Mouse (Mus musculus): Measurements from ENCODE around the gene 4930519P11Rik. TPM values are rescaled to one million over a fixed set of nuclear protein-coding genes. Genes with fewer than 3 reads are reported as not detected.

4930519P11Rik gene
- polyA plus RNA-seq, 1 experiment, result 1.7 TPM

- TF ChIP-seq GATA1 (IDR thresholded peaks at IDR 0.05; ENCODE audit: low read length), result no peak
Observed at GRCm38 (mm10) chr2:154603638-154604153, 9.5 kb downstream of the 4930519P11Rik start, which contains the start of gene Pxmp4. TSS of gene Pxmp4 (minus strand) at chr2:154603708.

GRCm38 (mm10) chr2:154603007-154603637 is 10.1 kb downstream of the 4930519P11Rik start:
- no peak for TF ChIP-seq GATA1 (IDR thresholded peaks at IDR 0.05; ENCODE audit: low read length)

DNA sequence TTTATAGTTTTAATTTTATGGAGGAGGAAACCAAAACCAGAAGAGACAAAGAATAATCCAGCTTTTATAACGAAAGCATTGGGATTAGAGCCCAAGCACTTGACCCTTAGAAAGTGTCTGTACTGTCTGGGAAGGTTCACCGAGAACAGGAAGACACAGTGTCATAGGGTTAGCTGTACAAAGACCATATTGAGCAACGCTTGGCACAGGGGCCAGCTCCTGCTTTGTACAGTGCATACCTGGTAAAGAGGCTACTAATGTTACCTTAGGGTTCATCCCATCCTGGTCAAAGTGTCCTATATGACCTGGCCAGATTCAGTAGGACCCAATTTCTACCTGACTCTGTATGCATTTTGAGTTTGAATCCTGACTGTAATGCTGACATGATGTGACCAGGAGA is 11.9 kb downstream of the 4930519P11Rik start:
- TF ChIP-seq GATA1 (IDR thresholded peaks at IDR 0.05; ENCODE audit: low read length), result no peak

DNA sequence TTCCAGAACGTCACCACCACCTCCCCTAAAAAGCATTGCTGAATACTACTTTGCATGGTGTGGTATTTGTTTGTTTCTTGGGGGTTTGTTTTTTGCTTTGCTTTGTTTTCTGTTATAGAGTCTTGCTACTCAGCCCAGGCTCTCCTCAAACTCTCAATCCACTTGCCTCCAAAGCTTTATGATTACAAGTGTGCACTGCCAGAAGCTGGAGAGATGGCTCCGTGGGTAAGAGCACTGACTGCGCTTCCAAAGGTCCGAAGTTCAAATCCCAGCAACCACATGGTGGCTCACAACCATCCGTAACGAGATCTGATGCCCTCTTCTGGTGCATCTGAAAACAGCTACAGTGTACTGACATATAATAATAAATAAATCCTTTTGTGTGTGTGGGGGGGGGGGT is 12.7 kb downstream of the 4930519P11Rik start:
- no peak for TF ChIP-seq GATA1 (IDR thresholded peaks at IDR 0.05; ENCODE audit: low read length)

- no peak for TF ChIP-seq GATA1 (IDR thresholded peaks at IDR 0.05; ENCODE audit: low read length)
Observed at GRCm38 (mm10) chr2:154597399-154597798, 15.8 kb downstream of the 4930519P11Rik start.

GRCm38 (mm10) chr2:154595775-154596174 is 17.5 kb downstream of the 4930519P11Rik start:
- TF ChIP-seq GATA1 (IDR thresholded peaks at IDR 0.05; ENCODE audit: low read length), result no peak

GRCm38 (mm10) chr2:154593025-154593424 is 20.2 kb downstream of the 4930519P11Rik start:
- no peak for TF ChIP-seq GATA1 (IDR thresholded peaks at IDR 0.05; ENCODE audit: low read length)

DNA sequence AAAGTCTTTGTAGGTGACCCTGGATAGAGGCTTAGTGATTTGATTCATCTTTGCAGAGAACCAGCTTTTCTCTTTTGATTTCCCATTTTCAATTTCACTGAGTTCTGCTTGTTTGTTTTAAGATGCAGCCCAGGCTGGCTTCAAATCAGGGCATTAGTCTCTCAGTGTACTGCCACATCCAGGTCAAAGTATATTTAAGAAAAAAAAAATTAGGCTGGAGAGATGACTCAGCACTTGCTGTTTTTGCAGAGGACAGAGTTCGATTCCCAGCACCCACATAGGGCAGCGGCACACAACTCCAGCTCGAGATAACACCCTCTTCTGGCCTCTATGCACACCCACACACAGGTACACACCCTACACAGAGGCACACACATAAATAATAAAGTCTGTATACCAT is 22.0 kb downstream of the 4930519P11Rik start:
- TF ChIP-seq GATA1 (IDR thresholded peaks at IDR 0.05; ENCODE audit: low read length), result no peak

DNA sequence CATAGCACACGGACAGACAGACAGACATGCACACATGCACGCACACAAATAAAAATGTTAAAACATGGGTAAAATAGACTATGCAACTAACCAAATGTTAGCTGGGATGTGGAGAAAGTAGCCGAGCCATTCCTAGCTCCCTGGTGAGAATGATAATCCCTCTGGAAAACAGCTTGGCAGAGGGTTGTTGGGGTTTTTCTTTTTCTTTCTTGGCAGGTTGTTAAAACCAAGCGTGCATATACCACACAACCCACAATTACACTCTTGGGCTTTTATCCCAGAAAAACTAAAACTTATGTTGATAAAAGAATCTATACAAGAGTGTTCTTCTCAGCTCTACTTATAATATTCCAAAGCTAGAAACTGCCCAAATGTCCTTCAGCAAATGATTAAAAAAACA is 24.2 kb downstream of the 4930519P11Rik start:
- no peak for TF ChIP-seq GATA1 (IDR thresholded peaks at IDR 0.05; ENCODE audit: low read length)

DNA sequence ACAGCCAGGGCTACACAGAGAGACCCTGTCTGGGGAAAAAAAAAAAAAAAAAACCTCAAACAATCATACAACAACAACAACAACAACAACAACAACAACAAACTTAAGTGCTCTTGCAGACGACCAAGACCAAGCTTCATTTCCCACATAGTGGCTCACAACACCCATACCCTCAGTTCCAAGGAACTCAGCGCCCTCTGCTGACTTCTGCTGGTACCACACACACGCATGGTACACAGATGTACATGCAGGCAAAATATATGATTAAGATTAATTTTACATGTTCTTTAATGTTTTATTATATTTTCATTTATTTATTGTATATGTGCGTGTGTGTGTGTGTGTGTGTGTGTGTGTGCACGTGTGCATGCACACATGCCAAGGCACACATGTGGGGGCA is 26.8 kb downstream of the 4930519P11Rik start:
- TF ChIP-seq GATA1 (IDR thresholded peaks at IDR 0.05; ENCODE audit: low read length), result no peak

GRCm38 (mm10) chr2:154584931-154585601 is 28.2 kb downstream of the 4930519P11Rik start:
- TF ChIP-seq GATA1 (IDR thresholded peaks at IDR 0.05; ENCODE audit: low read length), result no peak

DNA sequence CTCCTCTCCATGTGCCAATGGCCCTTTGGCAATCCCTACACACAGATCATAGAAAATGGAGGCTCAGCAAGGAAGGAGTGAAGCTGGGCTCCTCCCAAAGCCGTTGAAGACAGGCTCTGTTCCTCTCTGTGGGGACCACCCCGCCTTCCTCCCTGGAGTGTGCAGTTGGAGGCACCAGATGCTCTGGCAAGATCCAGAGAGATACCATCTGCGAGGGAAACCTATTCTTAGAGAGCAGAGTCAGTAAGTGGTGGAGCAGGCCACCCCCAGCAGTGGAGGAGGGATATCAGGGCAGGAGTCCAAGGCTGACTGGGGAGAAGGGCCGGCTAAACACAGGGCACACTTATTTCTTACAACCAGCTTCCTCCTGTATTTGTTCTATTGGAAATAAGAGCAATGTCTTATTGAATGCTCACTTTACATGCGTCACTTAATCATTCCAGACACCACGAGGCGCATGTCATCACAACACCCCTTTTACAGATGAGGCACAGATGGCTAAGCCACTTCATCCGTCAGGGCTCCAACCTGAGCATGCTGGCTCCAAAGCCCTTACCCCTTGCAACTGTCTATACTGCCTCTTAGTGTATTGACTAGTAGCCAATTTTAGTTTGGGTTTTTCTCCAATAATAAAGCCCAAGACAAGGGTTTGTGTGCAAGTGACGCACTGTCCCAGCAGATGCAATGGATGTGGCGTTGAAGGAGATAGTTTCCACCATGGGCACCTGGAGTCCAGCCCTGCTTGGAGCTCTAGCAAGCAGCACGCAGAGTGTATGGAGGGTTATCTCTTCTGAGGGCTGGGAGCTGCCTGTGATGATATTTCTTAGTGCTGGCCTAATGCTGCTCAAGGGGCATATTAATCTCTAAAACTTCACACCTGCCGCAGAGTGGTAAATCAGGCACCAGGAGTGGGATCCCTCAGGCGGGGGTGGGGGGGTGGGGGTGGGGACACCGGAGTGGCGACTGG is 29.0 kb downstream of the 4930519P11Rik start:
- no peak for TF ChIP-seq GATA1 (IDR thresholded peaks at IDR 0.05; ENCODE audit: low read length)

GRCm38 (mm10) chr2:154581421-154581820 is 31.8 kb downstream of the 4930519P11Rik start:
- no peak for TF ChIP-seq GATA1 (IDR thresholded peaks at IDR 0.05; ENCODE audit: low read length)

- no peak for TF ChIP-seq GATA1 (IDR thresholded peaks at IDR 0.05; ENCODE audit: low read length)
Observed at GRCm38 (mm10) chr2:154580586-154580985, 32.7 kb downstream of the 4930519P11Rik start.

DNA sequence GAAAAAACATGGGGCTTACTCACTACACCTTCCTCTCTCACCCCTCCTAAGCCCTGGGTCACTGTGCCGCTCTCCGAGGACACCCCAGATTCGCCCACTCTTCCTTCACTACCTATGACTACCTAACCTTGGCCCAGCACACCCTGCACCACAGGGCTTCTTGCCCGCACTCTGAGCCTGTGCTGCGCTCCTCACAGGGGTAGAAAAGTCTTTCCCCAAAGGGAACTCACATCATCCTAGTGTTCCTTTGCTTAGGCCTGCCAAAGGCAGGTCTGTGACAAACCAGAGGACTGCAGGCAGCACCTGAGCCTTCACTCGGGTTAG is 35.5 kb downstream of the 4930519P11Rik start:
- TF ChIP-seq GATA1 (IDR thresholded peaks at IDR 0.05; ENCODE audit: low read length), result no peak

Measured in G1E-ER4 (cell line).